Mouse (Mus musculus) left cerebral cortex, postnatal 4 days (tissue): ENCODE measurements at regions not wholly inside any gene's neighbourhood (a gene's known extent, or its start where the extent isn't known, plus 50 kb on each side); places are given as distances from the start of the nearest gene placed in this dataset.
"Not testable (repeated sequence)": the region's sequence is repeated elsewhere in the genome, so short reads cannot be mapped to it uniquely, and the experiment has no call there.

Source experiments
- DNase-seq: peaks from one replicate; pipeline ENCODE4 v3.0.0-alpha.2; 2022
- intact Hi-C: fragments of 180-260 bp; cut with DNase I; formaldehyde crosslinking; loops from one replicate; pipeline ENCODE4 v1.15.1; 2025

DNA sequence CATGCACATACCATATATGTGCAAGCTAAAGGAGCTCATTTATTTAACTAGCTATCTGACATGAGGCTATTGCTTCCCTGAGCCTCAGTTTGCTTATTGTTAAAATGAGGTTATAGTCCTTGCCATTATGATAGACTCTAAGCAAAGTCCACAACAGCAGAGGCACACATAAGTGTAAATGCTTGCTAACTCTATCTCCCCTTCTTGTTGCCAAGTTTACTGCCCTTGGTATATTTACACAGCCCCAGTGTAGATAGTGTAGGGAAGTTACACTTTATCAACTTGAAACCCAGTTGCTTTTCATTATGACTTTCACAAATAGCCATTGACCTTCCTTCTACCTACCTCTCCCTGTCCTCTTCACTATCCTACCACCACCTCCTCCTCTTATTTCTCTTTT, 782.6 kb upstream of the Agtr1b start:
- intact Hi-C loops = no loop called here
- no peak for DNase-seq

DNA sequence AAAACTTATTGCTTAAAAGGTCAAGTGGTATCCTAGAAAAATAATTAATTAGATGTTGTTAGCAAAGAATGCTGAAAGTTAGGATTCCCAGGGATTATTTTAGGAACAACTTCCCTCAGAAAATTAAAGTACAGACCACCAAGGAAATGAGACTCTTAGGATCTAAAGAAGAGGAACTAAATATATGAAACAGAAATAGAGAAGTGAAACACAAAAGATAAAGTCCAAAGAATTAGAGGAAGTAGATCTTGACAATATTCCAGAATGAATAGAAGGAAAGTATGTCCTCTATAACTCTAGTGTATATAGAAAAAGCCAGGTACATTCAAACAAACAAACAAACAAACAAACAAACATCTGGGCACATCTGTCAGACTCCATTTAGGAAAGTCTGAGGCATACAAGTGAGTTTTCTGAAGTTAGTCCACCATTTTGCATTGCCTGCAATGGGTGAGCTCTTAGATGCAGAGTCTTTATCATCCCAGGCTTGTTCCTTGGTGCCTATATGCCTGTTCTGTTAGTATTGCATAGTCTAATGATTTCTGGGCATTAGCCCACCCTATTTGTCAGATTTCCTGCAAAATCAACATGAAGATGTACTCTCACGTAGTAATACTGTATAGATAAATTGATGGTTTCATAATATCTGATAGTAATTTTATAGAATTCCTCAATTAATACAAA, 762.0 kb upstream of the Agtr1b start:
- intact Hi-C loops = no loop called here
- no peak for DNase-seq

DNA sequence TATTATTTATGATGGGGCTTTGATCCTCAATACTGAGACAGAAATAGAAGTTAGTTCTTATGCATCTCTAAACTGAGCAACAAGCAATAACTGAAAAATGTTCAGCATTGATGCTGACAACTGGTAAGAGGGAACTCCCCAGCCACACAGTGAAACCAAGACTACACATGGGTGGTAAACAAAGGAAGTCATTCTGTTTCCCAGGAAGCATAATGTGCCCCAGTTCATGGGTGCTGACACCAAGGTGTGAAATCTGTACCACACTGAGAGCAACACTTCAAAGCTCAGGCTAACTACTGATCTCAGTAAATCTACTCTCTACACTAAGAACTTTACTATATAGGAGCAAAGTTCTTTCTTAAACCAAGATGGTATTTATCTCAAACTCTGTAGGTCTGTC, 759.2 kb upstream of the Agtr1b start:
- intact Hi-C loops = no loop called here
- DNase-seq = no peak

DNA sequence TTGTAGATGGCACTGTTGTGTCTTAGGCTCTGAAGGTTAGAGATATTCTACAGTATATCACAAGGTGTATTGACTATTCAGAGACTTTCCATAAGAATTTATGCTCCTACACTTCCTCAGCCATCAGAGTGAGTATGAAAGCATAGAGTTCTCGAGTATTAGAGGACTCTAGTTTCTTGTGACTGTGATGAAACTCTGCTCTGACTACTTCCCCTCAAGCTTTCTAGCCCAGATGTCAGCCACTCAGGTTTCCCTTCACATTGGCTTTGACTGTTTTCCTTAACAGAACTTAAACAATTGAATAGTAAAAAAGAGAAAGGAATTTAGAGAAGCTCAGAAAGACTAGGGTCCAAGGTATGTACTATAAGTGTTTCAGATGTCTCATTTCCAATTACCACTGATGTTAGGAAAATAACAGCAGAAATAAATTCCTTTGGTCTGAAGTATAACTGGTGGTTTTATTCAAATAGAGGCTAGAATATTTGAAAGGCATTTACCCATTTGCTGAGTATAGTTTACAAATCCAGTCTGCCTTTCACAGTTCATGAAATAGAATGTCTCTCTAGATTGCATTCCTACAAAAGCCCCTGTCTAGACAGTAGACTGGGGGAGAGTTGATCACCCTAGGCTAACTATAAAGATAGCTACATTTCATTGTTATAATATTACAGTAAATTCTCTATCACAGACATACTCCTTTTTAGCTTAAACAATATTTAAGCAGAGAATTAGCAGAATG, 751.4 kb upstream of the Agtr1b start:
- no peak for DNase-seq
- intact Hi-C loops = no loop called here

DNA sequence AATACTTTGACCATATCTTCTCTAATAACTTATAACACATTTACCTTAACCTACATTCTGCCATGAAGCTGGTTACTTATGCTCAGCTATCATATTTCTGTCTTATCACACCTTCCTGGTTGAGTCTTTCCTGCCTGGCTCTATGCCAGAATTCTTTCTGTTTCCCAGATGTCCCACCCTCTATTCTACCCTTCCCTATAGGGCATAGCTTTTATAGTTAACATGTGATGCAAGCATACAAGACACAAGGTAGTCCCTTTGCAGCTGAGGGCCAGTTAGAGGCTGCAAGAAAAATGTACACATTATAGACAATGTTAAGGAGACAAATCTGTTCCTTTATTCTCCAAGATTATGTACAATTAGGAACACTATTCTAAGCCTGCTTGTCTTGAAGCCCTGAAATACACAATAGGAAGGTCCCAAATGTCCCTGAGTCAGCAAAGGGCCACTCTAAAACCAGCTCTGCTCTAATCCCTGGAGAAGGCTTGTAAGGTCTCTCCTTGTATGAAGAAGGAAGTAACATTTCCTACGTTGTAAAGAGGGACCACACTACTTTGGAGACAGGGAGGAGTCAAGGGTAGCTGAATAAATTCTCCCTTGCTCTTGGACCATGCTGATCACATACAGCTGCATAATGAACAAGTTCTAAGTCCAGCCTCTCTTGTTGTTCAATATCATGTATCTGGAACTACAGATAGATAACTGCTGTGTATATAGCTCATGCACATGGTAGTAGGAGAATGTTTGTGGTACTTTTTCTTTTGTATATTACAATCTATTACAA, 745.0 kb upstream of the Agtr1b start:
- DNase-seq = no peak
- intact Hi-C loops = no loop called here

DNA sequence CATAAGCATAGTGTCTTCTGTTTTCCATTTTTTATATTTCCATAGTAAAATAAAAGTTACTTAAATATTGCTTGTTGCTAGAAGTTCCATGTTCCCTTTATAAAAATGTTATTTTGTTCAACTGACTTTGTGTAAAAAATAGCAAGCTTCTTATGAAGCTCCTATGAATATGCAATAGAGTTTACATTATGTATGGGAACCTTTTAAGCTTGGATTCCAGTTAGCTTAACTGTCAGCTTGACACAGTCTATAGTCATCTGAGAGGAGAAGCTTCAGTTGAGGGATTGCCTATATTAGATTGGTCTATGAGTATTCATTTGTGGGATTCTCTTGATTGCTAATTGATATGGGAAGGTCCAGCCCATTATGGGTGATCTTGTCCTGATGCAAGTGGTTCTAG, 723.2 kb upstream of the Agtr1b start:
- intact Hi-C loops = no loop called here
- no peak for DNase-seq

DNA sequence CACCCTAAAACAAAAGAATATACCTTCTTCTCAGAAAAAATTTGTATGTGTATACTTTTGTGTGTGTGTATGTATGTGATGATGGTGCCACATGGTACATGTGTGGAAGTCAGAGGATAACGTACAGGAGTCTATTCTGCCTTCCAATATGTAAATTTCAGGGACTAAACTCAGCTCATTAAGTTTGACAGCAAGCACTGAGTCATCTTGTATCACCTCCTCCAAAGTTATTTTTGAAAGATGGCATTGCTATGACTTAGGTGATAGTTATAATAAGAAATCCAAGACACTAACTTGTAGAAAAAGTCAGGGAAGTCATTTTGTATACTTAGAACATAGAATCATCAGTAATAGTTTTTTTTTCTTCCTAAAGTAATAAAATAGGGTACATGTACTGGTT, 719.4 kb upstream of the Agtr1b start:
- DNase-seq = no peak
- intact Hi-C loops = no loop called here

DNA sequence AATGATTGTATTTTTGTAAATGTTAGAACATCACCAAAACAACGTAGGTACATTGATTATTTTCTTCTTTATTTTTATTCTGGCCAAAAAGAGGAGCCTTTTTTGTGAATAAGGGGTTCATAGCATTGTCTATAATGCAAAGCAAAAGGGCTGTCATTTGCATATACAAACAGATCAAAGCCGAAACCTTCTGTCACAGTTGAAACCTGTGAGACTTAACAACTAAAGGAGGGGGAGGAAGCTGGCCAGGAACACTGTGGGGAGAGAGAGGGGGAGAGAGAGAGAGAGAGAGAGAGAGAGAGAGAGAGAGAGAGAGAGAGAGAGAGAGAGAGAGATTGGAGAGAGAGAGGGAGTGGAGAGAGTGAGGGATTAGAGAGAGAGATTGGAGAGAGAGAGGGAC, 710.6 kb upstream of the Agtr1b start:
- intact Hi-C loops = no loop called here
- DNase-seq = no peak

DNA sequence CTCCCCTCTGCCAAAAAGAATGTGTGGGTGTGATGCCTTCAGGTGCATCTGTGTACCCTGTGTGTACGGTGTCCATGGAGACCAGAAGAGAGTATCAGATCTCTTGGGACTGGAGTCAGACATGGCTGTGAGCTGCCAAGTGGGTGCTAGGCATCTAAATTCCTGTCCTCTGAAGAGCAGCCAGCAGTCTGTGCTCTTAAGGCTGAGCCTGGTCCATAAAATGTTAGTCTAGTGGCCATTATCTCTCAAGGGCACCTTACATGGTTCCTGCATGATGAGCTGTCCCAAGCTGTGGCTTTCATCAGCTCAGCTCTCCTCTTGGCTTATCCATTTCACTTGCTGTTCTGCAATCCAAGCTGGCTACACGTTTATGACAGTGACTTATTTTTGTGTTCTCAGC, 686.4 kb upstream of the Agtr1b start:
- DNase-seq, intact Hi-C loops: not testable (repeated sequence)

DNA sequence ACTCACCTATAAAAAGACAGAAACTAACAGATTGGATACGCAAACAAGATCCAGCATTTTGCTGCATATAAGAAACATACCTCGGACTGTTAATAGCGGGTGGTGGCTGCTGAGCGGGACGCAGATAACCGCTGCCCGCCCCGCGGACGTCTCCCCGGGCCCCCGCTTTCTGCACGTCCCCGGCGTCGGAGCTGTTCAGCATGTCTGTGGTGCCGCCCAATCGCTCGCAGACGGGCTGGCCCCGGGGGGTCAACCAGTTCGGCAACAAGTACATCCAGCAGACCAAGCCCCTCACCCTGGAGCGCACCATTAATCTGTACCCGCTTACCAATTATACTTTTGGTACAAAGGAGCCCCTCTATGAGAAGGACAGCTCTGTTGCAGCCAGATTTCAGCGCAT, 682.4 kb upstream of the Agtr1b start:
- intact Hi-C loops, DNase-seq: not testable (repeated sequence)

DNA sequence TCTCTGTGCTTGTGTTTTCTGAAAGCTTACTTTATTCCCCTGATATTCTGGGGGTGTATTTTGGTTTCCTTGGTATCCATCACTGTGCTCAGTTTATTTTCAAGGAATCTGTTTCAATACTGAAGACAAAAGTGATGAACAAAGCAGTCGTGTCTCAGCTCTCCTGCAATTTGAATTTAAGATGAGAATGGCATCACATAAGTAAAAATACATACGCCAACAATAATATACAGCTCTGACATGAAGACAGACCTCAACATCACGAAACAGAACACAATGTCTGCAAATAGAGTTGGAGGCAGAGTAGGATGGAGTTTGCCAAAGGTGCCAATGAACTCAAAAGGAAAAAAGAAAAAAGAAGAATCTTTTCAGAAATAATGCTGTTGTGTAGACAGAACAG, 679.0 kb upstream of the Agtr1b start:
- no peak for DNase-seq
- intact Hi-C loops = no loop called here

DNA sequence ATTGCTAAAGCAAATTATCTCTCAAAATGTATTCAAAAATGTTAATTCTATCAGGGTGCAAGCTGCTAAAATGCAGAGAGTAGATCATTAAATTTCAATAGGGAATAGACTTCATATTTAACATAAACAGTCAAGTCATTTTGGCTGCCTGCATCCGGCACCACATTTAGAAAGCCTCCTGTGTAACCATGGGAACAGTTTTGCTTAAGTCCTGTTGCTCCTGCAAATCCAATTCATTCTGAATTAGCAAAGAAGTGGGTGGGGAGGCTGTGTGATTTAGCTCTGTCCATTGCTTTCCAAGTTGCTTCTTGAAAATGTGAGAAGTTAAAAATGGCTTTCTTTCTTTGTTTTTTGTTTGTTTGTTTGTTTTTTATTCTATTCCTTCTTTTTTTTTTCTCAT, 658.9 kb upstream of the Agtr1b start:
- no peak for DNase-seq
- intact Hi-C loops = no loop called here

DNA sequence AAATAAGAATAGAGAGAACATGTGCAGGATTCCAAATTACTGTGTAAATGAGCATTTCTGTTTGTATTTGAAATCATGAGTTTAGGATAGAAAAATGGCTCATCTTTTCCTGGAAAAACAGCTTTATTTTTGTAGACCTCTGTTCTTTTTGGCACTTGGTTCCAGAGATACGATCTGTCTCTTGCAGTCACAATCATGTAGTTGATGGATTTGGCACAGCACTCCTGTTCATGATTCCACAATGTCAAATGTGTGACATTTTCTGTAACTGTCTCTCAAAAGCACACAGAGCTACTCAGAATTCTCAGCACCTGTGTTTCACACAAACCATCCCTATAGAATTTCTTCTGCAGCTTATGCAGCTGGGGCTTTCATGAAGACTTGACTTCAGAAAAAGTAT, 654.0 kb upstream of the Agtr1b start:
- intact Hi-C loops = no loop called here
- DNase-seq = no peak

DNA sequence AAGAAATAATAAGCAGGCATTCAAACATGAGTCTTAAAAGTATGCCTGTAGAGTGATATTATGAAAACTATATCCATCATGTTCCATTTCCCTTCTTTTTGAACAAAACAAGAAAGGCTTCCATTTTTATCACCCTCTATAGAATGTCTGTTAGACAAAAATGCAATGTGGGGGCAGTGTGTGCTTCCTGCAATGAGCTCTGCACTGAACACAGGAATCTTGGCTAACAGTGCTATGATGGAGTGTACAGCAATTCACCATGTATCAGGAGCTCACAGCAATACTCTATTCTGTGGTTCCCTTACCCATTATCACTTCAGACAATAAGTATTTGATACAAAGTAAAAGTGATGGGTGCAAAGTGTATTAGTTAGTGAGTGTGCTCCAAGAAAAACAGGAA, 653.3 kb upstream of the Agtr1b start:
- intact Hi-C loops = no loop called here
- no peak for DNase-seq

DNA sequence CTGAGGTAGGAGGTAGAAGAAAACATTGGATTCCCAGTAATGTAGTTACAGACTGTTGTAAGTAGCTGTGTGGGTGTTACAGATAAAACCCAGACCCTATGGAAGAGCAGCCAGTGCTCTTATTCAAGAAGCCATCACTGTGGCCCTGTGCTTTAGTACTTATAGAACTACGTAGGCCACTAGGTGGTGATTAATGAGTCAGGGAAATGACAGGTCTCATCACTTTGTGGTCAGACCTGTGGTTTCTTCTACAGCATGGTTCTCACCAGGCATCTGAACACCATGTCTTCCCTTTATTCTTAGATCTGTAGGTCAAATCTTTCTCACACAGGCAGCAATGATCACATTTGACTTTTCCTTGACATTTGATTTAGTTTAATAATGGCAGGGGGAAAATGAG, 642.7 kb upstream of the Agtr1b start:
- DNase-seq = no peak
- intact Hi-C loops = no loop called here

DNA sequence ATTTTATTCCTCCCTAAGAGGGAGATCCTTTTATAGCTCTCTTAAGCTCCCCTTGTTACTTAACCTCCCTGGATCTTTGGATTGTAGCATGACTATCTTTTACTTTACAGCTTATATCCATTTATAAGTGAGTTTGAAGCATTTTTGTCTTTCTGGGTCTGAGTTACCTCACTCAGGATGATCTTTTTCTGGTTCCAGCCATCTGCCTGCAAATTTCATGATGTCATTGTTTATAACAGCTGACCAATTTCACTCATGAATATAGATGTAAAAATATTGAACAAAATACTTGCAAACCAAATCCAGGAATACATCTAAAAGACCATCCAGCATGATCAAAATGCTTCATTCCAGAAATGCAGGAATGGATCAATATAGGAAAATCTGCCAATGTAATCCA, 631.3 kb upstream of the Agtr1b start:
- intact Hi-C loops = no loop called here
- DNase-seq = no peak

DNA sequence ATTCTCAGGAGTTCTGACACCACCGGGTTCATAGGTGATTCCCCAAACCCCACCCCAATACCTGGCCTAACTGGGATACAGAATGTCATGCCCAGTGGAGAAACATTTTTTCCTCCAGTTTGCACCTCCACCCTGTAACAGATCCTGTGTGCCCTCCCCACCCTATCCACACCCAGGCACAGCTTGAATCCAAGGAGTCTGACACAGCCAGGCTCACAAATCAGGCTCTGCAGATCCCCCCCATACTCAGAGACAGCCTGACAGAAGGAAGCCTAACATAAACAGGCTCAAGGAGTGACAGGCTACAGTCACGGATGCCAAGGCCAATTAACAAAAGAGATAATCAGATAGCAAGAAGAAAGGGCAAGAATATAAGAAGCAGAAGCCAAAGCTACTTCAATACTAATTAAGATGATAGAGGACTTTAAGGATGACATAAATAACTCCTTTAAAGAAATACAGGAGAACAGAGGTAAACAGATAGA, 622.6 kb upstream of the Agtr1b start:
- no peak for DNase-seq
- intact Hi-C loops = no loop called here

DNA sequence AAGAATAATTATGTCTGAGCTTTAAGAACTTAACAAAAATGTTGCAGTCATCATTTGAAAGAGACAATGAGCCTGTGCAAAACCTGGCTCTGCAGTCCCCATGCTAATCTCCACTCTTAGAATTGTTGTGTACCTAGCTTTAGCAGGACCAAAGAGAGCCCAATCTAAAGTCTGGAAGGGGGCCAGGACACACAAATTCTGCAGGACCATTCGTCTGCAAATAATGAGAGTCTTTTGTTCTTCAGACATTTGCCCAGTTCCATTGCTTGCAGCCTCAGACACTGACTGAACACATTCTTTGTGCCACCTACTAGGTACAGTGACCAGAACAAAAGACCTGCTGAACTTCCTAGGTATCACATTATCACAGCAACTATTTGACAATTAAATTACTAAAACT, 620.0 kb upstream of the Agtr1b start:
- intact Hi-C loops = no loop called here
- DNase-seq = peak; percentile 37

DNA sequence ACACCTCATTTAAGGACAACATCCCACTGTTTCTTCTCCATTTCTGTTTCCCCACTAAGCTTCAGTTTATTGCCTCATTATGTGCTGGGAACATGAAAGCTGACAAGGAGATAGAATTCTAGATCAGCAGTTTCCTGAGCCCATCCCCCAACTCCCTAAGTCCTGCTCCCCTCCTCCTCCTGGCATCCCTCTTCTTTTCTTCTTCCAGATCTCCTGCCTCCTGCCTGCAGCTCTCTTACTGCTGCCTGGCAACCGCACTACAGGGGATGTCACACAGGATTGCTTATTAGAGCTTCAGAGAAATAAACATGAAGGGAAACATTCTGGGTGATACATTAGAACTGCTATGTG, 619.4 kb upstream of the Agtr1b start:
- peak; percentile 76 for DNase-seq
- intact Hi-C loops = no loop called here

DNA sequence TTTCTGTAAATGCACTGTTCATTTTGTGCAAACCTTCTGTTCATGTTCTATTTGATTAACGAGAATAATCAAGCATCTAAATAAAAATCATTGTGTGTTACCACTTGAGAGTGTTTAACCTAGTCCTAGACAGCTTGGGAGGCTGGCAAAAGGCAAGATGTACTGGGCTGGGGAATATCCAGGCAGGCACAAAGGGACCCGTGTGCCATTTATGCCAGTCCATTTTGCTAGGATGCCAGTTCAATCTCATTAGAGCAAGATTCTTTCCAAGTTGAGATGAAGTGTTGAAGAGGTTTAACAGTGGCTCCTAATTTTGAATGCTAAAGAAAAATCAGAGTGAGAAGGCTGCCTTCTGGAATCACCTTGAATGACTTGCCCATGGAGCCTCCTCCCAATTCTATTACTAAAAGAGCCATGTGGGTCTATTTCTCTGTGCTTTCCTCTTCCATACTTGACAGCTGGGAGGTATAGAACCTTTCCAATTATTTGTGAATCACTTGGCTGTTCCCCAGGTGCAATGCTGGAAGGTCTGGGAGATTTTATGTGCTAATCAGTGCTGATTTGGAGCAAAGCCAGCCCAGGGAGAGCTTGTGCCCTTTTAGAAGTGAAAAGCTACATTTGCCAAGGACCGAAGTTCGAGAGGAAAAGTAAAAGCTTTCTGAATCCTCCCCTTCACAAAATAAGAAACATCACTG, 618.9 kb upstream of the Agtr1b start:
- peak; percentile 91 for DNase-seq
- intact Hi-C loops = no loop called here

DNA sequence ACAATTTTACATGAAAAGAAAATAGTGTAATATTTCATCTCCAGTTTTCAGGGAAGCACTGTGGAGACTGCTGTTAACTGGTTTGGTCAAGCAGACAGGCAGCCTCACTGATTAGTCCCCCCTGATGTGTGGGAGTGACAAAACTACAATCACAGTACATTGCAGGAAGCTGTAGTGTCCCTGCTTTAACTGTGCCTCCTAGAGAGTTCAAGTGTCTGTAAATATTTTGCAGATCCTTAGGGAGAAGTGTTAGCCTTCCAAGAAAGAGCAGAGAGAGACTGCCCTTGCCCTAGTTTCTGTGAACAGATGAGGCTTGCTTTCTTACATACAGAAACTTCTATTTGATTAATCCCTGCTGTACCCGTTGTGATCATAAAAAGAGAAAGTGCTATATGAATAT, 617.2 kb upstream of the Agtr1b start:
- no peak for DNase-seq
- intact Hi-C loops = no loop called here
